Mouse (Mus musculus) kidney, postnatal 36 days (tissue): Measurements from ENCODE around the gene Saxo2.

Source experiments
- DNase-seq, 2 experiments: peaks; one replicate each; pipeline ENCODE4 v3.0.0; 2021 to 2022; ENCODE audit warnings: mixed read lengths in 2 of 2

Saxo2 gene

DNA sequence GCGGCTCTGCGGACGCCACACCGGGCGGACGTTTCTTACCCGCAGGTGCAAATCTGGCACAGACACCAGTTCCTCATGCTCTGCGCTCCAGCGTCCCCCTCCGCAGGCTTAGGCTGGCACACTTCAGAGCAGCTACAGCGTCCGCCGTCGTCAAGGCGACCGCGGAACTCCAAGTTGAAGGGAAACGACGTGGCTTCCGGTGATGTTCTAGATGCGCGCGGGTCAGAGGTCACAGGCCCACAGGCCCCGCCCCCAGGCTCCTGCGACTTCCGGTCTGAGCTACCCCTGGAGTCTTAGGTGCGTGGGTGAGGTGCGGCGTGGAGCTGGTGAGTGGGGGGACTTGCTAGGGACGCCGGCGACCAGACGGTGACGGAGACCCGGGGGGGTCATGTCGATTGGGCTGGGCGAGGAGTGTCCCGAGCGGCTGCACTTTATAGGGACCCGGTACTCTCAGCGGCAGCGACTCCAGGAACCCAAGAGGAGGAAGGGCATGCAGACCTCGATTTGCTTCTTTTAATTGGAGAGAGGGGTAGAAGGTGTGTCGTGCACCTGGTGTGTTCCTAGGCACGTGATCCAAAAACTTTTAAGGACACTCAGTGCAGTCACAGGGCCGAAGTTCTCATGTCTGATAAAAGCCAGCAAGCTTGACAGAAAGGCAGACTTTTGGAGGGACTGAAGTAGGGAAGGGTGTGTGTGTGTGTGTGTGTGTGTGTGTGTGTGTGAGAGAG is at the start of gene Saxo2, which contains the start of gene Efl1:
Gene Saxo2 (minus strand): TSS at position 176 of the 728 bp plus-strand sequence.
Gene Efl1 (plus strand): TSS at position 262 of the 728 bp plus-strand sequence.
- peak; percentile 97 to 99 for DNase-seq

GRCm38 (mm10) chr7:82697668-82698067 is 49.3 kb upstream of the Saxo2 start:
- peak in 1 of 2 experiments; percentile 16 for DNase-seq

GRCm38 (mm10) chr7:82691021-82691738 is 42.9 kb upstream of the Saxo2 start:
- no peak for DNase-seq

GRCm38 (mm10) chr7:82688736-82689135 is 40.4 kb upstream of the Saxo2 start:
- peak; percentile 22 to 53 for DNase-seq

DNA sequence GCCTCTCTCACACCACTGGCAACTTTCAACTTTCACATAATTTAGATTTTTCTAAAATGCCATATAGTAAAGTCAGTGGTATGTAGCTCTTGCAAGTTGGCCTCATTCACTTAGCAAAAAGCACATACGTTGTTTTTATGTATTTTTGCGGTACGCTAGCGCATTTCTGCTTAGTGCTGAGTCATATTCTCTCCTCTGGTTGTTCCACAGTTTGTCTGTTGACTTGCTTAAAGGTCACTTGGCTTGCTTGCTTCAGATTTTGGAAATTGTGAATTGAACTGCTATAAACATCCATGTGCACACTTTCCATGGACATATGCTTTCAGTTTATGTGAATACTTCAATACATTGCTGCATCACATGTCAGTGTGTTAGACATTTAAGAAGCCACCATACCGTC is 31.6 kb upstream of the Saxo2 start:
- DNase-seq, result no peak

DNA sequence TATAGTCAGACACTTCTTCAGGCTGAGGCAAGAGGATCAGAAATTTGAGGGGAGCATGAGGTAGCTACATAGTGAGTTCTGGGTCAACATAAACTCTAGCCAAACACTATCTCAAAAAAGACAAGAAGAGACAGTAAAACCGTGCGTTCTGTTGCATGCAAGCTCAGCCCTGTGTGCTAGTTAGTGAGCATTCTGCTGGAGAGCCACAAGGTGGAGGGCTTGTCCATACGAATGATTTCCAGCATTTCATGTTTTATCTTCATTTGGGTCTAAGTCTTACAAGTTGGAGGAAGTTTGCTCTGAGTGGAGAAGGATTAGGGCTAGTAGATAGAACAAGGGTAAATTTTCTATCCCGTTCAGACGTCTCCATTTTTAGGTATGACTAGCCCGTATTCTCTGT is 28.5 kb upstream of the Saxo2 start:
- DNase-seq, result no peak

GRCm38 (mm10) chr7:82676001-82676400 is 27.7 kb upstream of the Saxo2 start:
- DNase-seq, result no peak

- no peak for DNase-seq
Observed at GRCm38 (mm10) chr7:82664604-82665003, 16.3 kb upstream of the Saxo2 start.

GRCm38 (mm10) chr7:82649081-82649445 is 735 bp upstream of the Saxo2 start:
- DNase-seq, result peak in 1 of 2 experiments; percentile 5

DNA sequence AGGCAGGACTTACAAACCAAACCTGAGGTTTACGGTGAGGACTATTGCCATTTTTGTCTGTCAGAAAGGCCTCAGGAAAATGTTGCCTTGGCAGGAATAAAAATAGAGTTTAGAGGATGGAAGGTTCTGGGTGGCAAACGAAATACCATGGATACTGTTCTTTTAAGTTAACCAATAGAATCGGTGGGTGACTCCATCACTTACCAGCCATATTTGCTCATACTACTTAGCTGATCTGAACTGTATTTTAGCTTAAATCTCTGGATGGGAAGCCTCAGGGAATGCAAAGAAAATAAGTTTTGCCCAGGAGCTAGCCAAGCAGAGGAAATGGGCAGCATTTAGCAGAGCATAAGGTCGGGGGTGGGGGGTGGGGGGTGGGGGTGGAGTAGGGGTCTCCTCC is 419 bp downstream of the Saxo2 start:
- DNase-seq, result no peak

- no peak for DNase-seq
Observed at GRCm38 (mm10) chr7:82647183-82647582, 1.1 kb downstream of the Saxo2 start.

- peak; percentile 20 to 82 for DNase-seq
Observed at GRCm38 (mm10) chr7:82625342-82625741, 23.0 kb downstream of the Saxo2 start.

GRCm38 (mm10) chr7:82609629-82610028 is 38.7 kb downstream of the Saxo2 start:
- peak in 1 of 2 experiments; percentile 23 for DNase-seq

DNA sequence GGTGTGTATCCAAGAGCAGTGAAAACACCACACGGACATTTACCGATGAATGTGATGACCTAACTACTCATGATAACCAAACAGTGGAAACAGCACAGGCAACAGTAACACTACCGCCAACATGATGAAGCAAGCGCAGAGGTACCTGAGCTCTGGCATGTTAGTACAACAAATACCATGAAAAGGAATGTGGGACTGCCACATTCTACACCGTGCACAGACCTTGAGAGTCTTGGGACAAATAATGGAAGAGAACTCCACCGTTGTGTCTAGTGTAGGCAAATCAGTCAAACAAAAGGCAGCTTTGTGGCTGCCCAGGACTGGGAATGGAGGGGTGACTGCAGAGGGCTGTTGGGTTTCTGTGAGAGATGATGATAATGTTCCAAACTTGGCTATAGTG is 42.9 kb downstream of the Saxo2 start:
- DNase-seq, result no peak

GRCm38 (mm10) chr7:82602008-82602407 is 46.3 kb downstream of the Saxo2 start:
- DNase-seq, result no peak

DNA sequence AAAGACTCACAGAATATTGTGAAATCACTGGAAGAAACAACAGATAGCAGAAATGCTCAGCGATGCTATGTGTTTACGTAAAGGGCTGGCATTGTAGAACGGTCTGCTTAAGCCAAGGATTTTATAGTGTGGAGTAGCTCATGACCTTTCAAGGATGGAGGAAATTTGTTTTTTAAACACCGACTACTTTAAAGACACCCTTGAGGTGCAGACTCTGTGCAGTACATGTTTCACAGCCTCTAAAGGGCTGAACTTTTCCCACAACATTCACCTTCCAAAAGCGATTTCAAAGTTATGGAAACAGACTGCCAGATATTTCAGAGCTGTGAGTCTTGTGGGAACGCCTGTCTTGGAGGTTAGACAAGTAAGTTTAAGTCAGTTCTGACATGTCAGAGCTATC is 57.4 kb downstream of the Saxo2 start:
- no peak for DNase-seq
